In the genomic region with DNA sequence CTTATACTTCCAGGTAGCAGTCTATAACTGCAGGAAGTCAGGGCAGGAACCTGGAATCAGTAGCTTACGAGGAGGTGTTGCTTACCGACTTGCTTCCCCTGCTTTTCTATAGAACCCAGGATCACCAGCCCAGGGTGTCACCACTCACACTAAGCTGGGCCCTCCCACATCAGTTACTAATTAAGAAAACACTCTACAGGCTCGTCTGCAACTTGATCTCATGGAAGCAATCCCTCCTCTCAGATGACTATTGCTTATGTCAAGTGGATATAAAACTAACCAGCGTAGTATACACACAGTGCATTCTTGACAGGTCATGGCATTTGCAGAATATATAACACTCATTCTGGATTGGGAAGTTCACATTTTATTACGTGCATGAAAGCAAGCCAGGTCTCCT, we compare ENCODE assay signal across 16 mouse cellular contexts.
"Had no signal": no experiment of that assay in that cellular context is flagged by ENCODE, and none has a peak within 500 bp of the region (broad histone marks: within the 10 kb centered on the region; RNA-seq: fewer than 3 reads in every experiment).

No protein-coding gene starts in this region.

- H3K4me1 ChIP-seq: liver, embryonic 12.5 days; liver, embryonic 15.5 days; lung, embryonic 15.5 days; megakaryocyte, embryonic 14.5 days; midbrain, embryonic 10.5 days; midbrain, embryonic 13.5 days had no signal

- H3K4me2 ChIP-seq: liver, embryonic 12.5 days; liver, embryonic 15.5 days; lung, embryonic 15.5 days; midbrain, embryonic 13.5 days had no signal

- DNase-seq: kidney, postnatal 14 days; liver; lung, adult 18-20 months; lung, postnatal 10 days; lung, postnatal 36 days; thymus, adult 18-20 months; thymus, postnatal 36 days had no signal

- ATAC-seq: intestine, postnatal 0 days; liver, embryonic 12.5 days; midbrain, embryonic 13.5 days had no signal

- H3K9me3 ChIP-seq: limb, embryonic 10.5 days; limb, embryonic 13.5 days; liver, embryonic 12.5 days; liver, embryonic 15.5 days; lung, embryonic 15.5 days; midbrain, embryonic 10.5 days; midbrain, embryonic 13.5 days had no signal

- H3K27ac ChIP-seq: limb, embryonic 10.5 days; limb, embryonic 13.5 days; liver, embryonic 12.5 days; liver, embryonic 15.5 days; lung, embryonic 15.5 days; midbrain, embryonic 10.5 days; midbrain, embryonic 13.5 days had no signal

- H3K36me3 ChIP-seq: liver, embryonic 12.5 days; lung, embryonic 15.5 days had no signal

- H3K27me3 ChIP-seq: limb, embryonic 13.5 days; liver, embryonic 12.5 days; liver, embryonic 15.5 days; lung, embryonic 15.5 days; megakaryocyte, embryonic 14.5 days; midbrain, embryonic 13.5 days had no signal

- H3K9ac ChIP-seq: limb, embryonic 13.5 days; liver, embryonic 12.5 days; liver, embryonic 15.5 days; lung, embryonic 15.5 days; midbrain, embryonic 13.5 days had no signal

- H3K4me3 ChIP-seq: limb, embryonic 10.5 days; limb, embryonic 13.5 days; liver, embryonic 12.5 days; liver, embryonic 15.5 days; lung, embryonic 15.5 days; megakaryocyte, embryonic 14.5 days; midbrain, embryonic 10.5 days; midbrain, embryonic 13.5 days had no signal
